Mouse (Mus musculus) right cerebral cortex, postnatal 4 days (tissue): ENCODE measurements around the gene Gm47959.

ENCODE experiments used
- DNase-seq: peaks from one replicate; pipeline ENCODE4 v3.0.0-alpha.2; 2022

The Gm47959 gene

GRCm38 (mm10) chr1:83036892-83037667 is 36.7 kb downstream of the Gm47959 start:
- DNase-seq, result no peak

GRCm38 (mm10) chr1:83038109-83038672 is 37.8 kb downstream of the Gm47959 start, which contains the start of gene Slc19a3:
Gene Slc19a3 (minus strand): TSS chr1:83038448.
- DNase-seq, result peak; percentile 52

- DNase-seq, result no peak
Observed at GRCm38 (mm10) chr1:83039080-83039479, 38.7 kb downstream of the Gm47959 start.

GRCm38 (mm10) chr1:83042380-83042779 is 42.0 kb downstream of the Gm47959 start, which contains the start of gene Krtap28-10:
Gene Krtap28-10 (minus strand): TSS chr1:83042480.
- no peak for DNase-seq

DNA sequence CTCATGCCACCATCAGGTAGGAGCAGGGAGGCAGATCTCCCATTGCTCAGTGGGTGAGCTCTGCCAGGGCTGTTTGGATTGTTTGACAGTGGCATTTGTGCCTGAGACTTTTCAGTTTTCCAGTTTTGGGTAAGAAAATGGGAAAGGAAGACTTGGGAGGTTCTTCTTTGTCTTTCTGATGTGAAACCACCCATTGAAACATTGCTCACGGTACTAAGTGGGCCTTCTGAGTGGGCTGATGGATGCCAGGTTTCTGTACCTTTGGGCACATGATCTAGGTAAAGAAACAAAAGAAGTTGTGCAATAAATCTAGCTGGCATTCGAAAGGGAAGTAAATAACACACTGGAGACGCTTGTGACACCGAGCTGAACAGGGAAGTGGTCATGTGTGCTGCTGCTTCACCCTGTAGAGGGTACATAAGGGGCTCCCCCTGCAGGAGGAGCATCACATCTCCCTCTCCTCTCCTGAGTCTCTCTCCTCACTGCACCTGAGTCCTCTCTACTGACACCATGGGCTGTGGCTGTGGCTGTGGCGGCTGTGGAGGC is 44.6 kb downstream of the Gm47959 start, which contains the start of gene Gm47969:
Gm47969 (plus strand) TSS at position 51 of the 546 bp plus-strand sequence.
- no peak for DNase-seq
